Mouse (Mus musculus): ENCODE results near the gene Timm22. TPM values are rescaled to one million over a fixed set of nuclear protein-coding genes. Genes with fewer than 3 reads are reported as not detected.

Timm22 gene
- polyA plus RNA-seq, 1 experiment from 2014 or later: 129 TPM

GRCm38 (mm10) chr11:76450202-76450561 is 43.4 kb downstream of the Timm22 start:
- no peak overlapping the region for H3K4me3 ChIP-seq
- DNase-seq (ENCODE audit: low spot score): no peak
- no peaks in the 10 kb centered on the region for H3K9me3 ChIP-seq
- peaks cover 60% of the 10 kb centered on the region for H3K36me3 ChIP-seq
- H3K27me3 ChIP-seq (ENCODE audit: insufficient read depth, poor library complexity, severe bottlenecking): no peaks in the 10 kb centered on the region
- H3K4me1 ChIP-seq: peaks cover 45% of the 10 kb centered on the region
- WGBS: 69% methylated on average over 3 of the region's 3 CpGs
- peak overlapping the region; percentile 68 for H3K27ac ChIP-seq

DNA sequence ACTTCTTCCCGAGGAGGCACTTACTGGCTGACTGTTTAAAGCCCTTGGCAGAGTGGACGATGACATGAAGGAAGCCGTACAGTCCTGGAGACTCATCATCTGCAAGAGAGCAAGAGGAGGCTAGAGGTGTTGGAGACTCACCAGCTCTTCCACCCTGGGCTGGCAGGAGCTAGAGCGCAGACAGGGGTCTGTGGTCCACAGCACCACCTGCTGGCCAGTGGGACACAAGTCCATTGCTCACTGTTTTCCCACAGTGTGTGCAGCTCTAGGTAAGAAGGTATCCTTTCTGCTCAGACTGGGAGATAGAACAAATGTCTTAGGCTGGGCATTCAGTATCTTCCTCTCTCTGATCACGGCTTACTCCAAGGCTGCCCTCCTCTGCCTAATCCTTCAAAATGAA is 47.7 kb downstream of the Timm22 start:
- peaks cover 22% of the 10 kb centered on the region for H3K4me1 ChIP-seq
- no peaks in the 10 kb centered on the region for H3K27me3 ChIP-seq (ENCODE audit: insufficient read depth, poor library complexity, severe bottlenecking)
- DNase-seq (ENCODE audit: low spot score): peak; percentile 89
- peaks cover 69% of the 10 kb centered on the region for H3K36me3 ChIP-seq
- no peak overlapping the region for H3K4me3 ChIP-seq
- WGBS: 42% methylated on average over 5 of the region's 5 CpGs
- no peaks in the 10 kb centered on the region for H3K9me3 ChIP-seq
- H3K27ac ChIP-seq: no peak overlapping the region

GRCm38 (mm10) chr11:76456233-76456632 is 49.5 kb downstream of the Timm22 start:
- DNase-seq (ENCODE audit: low spot score): peak; percentile 90
- Histone ChIP-seq H3K36me3 (peaks cover 69% of the 10 kb centered on the region), H3K4me3 (no peak overlapping the region), H3K27me3 (ENCODE audit: insufficient read depth, poor library complexity, severe bottlenecking) (no peaks in the 10 kb centered on the region), H3K9me3 (no peaks in the 10 kb centered on the region), H3K4me1 (peaks cover 14% of the 10 kb centered on the region), H3K27ac (no peak overlapping the region)
- WGBS: 19% methylated on average over 6 of the region's 6 CpGs

- Histone ChIP-seq H3K9me3 (no peaks in the 10 kb centered on the region), H3K27me3 (ENCODE audit: insufficient read depth, poor library complexity, severe bottlenecking) (no peaks in the 10 kb centered on the region), H3K4me3 (no peak overlapping the region), H3K36me3 (peaks cover 69% of the 10 kb centered on the region), H3K27ac (peak overlapping the region; percentile 31; the same call in 1 of the 2 replicates), H3K4me1 (peaks cover 15% of the 10 kb centered on the region)
- 84% methylated on average over 10 of the region's 10 CpGs for WGBS
- DNase-seq (ENCODE audit: low spot score): no peak
These were observed 50.1 kb downstream of the Timm22 start for GRCm38 (mm10) chr11:76456897-76457296.

- no peak for DNase-seq (ENCODE audit: low spot score)
- H3K36me3 ChIP-seq: peaks cover 75% of the 10 kb centered on the region
- WGBS: 82% methylated on average over 9 of the region's 9 CpGs
These were observed 52.0 kb downstream of the Timm22 start for GRCm38 (mm10) chr11:76458730-76459129.

GRCm38 (mm10) chr11:76459489-76459888 is 52.7 kb downstream of the Timm22 start:
- Histone ChIP-seq H3K9me3 (no peaks in the 10 kb centered on the region), H3K4me3 (no peak overlapping the region), H3K27ac (no peak overlapping the region), H3K27me3 (ENCODE audit: insufficient read depth, poor library complexity, severe bottlenecking) (no peaks in the 10 kb centered on the region), H3K4me1 (peaks cover 28% of the 10 kb centered on the region), H3K36me3 (peaks cover 73% of the 10 kb centered on the region)
- 60% methylated on average over 3 of the region's 3 CpGs for WGBS
- DNase-seq (ENCODE audit: low spot score): no peak

More at GRCm38 (mm10) chr11:76458730-76459129, 52.0 kb downstream of the Timm22 start:
- Histone ChIP-seq H3K27ac (no peak overlapping the region), H3K4me3 (no peak overlapping the region), H3K4me1 (peaks cover 20% of the 10 kb centered on the region), H3K27me3 (ENCODE audit: insufficient read depth, poor library complexity, severe bottlenecking) (no peaks in the 10 kb centered on the region), H3K9me3 (no peaks in the 10 kb centered on the region)

DNA sequence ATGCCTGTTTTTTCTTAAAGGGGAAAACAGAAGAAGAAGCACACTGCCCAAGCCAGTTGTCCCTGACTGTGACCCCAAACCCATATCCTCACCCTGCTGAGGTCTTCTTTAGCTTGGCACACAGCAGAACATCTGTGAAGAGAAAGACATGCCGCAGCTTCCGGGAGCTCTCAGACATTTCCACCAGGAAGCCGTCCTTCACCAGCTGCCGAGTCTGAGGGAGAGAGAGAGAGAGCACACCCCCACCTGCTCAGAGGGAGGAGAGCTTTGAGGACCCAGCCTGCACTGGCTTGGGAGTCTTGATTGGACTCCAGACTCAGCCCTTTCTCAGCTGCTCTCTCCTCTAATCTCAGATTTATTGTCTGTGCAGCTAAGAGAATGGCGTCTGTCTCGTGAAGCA is 54.4 kb downstream of the Timm22 start:
- H3K4me3 ChIP-seq: no peak overlapping the region
- 62% methylated on average over 6 of the region's 6 CpGs for WGBS
- H3K27ac ChIP-seq: no peak overlapping the region
- H3K36me3 ChIP-seq: peaks cover 59% of the 10 kb centered on the region
- H3K4me1 ChIP-seq: peaks cover 40% of the 10 kb centered on the region
- DNase-seq (ENCODE audit: low spot score): no peak
- no peaks in the 10 kb centered on the region for H3K9me3 ChIP-seq
- no peaks in the 10 kb centered on the region for H3K27me3 ChIP-seq (ENCODE audit: insufficient read depth, poor library complexity, severe bottlenecking)

- peaks cover 40% of the 10 kb centered on the region for H3K4me1 ChIP-seq
- H3K9me3 ChIP-seq: no peaks in the 10 kb centered on the region
- H3K4me3 ChIP-seq: no peak overlapping the region
- peaks cover 59% of the 10 kb centered on the region for H3K36me3 ChIP-seq
- WGBS: 87% methylated on average over 5 of the region's 5 CpGs
- no peak for DNase-seq (ENCODE audit: low spot score)
- no peaks in the 10 kb centered on the region for H3K27me3 ChIP-seq (ENCODE audit: insufficient read depth, poor library complexity, severe bottlenecking)
- H3K27ac ChIP-seq: no peak overlapping the region
These were observed 54.9 kb downstream of the Timm22 start for GRCm38 (mm10) chr11:76461696-76462095.

DNA sequence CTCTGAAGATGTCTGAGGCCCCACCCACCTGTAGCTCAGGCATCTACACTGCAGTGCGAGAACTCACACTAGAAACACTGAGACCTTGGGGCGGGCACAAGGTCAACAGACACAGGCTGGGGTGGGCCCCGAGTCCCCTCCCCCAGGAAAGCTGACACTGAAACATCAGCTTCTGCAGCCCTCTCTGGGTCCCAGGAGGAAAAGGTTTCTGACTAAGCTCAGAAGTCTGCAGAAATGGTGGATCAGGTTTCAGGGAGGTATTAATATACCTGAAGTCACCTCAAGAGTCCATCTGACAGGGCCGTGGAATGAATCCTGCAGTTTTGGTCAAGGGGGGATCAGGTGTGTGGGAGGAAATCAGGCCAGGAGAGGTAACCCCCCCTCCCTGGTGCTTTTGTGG is 59.1 kb downstream of the Timm22 start:
- Histone ChIP-seq H3K36me3 (peaks cover 48% of the 10 kb centered on the region), H3K9me3 (no peaks in the 10 kb centered on the region), H3K27ac (peak overlapping the region; percentile 56), H3K4me3 (no peak overlapping the region), H3K27me3 (ENCODE audit: insufficient read depth, poor library complexity, severe bottlenecking) (no peaks in the 10 kb centered on the region), H3K4me1 (peaks cover 71% of the 10 kb centered on the region)
- DNase-seq (ENCODE audit: low spot score): no peak
- WGBS: 77% methylated on average over 4 of the region's 4 CpGs

Other genes with a start within 250 kb of the Timm22 start
- 35.1 and 37.7 TPM in 2 replicates for gene Vps53, start 227.3 kb upstream of the Timm22 start, polyA plus RNA-seq (2016; fragmentation: Nextera tagmentation; extraction: Ambion mirVana)
- gene Fam57a, start 227.3 kb upstream of the Timm22 start, polyA plus RNA-seq (2016; fragmentation: Nextera tagmentation; extraction: Ambion mirVana): 32.7 and 35.9 TPM in 2 replicates
- 0.80 and 1.1 TPM in 2 replicates for gene Dbil5, start 189.3 kb upstream of the Timm22 start, polyA plus RNA-seq (2016; fragmentation: Nextera tagmentation; extraction: Ambion mirVana)
- gene Gemin4, start 189.3 kb upstream of the Timm22 start, polyA plus RNA-seq (2016; fragmentation: Nextera tagmentation; extraction: Ambion mirVana): 40.0 and 42.1 TPM in 2 replicates
- 27.8 and 29.1 TPM in 2 replicates for gene Mrm3, start 163.2 kb upstream of the Timm22 start, polyA plus RNA-seq (2016; fragmentation: Nextera tagmentation; extraction: Ambion mirVana)
- 126 and 135 TPM in 2 replicates for gene Glod4, start 163.2 kb upstream of the Timm22 start, polyA plus RNA-seq (2016; fragmentation: Nextera tagmentation; extraction: Ambion mirVana)
- 27.9 and 34.5 TPM in 2 replicates for gene Nxn, start 7.8 kb upstream of the Timm22 start, polyA plus RNA-seq (2016; fragmentation: Nextera tagmentation; extraction: Ambion mirVana)
- 32.8 and 33.7 TPM in 2 replicates for gene Abr, start 215.4 kb downstream of the Timm22 start, polyA plus RNA-seq (2016; fragmentation: Nextera tagmentation; extraction: Ambion mirVana)

Data from heart, embryonic 10.5 days (tissue).